Mouse (Mus musculus) cerebellum, adult 18-20 months (tissue): Measurements from ENCODE around the gene Mettl17.
A peak's percentile ranks its signal among the peaks of the same experiment; 100 is the strongest.

Experiments used
- DNase-seq, 2 experiments: peaks; one replicate each; pipeline ENCODE4 v3.0.0; 2021

Gene Mettl17

DNA sequence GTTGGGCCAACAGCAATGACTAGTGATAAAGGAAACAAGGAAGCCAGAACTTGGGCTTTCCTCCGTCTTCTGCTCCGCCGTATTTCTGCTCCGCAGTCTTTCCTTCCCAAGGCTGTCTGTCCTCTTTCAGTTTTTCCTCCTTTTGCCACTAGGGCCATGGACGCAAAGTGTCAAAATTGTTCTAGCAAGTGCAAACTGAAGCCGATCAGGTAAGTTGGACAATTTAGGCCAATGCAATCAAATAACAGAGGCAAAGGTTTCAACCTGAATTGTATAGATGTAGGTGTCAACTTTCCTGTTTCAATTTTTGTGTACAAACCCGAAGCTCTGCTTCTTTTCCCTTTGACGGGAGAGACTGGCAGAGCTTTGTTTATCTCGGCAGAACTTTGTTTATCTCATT lies 45.3 kb downstream of the Mettl17 start:
- no peak for DNase-seq

DNA sequence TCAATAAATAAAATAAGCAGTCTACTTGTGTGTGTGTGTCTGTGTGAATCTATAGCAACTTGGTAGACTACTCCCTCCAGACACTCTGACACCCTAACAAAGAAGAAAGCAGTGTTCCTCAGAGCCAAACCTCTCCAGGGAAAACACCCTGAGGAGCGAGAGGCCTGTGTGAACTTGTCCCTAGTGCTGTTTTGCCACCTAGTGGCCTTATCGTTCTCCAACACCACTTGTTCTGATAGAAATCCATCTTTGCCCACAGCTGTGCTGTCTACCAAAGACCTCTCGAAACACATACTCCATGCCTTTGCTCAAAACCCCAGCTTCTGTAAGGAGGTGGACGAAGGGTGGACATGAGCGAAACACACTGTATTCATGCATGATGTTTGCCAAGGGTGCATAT lies 46.2 kb downstream of the Mettl17 start:
- peak; percentile 50 to 63 for DNase-seq

DNA sequence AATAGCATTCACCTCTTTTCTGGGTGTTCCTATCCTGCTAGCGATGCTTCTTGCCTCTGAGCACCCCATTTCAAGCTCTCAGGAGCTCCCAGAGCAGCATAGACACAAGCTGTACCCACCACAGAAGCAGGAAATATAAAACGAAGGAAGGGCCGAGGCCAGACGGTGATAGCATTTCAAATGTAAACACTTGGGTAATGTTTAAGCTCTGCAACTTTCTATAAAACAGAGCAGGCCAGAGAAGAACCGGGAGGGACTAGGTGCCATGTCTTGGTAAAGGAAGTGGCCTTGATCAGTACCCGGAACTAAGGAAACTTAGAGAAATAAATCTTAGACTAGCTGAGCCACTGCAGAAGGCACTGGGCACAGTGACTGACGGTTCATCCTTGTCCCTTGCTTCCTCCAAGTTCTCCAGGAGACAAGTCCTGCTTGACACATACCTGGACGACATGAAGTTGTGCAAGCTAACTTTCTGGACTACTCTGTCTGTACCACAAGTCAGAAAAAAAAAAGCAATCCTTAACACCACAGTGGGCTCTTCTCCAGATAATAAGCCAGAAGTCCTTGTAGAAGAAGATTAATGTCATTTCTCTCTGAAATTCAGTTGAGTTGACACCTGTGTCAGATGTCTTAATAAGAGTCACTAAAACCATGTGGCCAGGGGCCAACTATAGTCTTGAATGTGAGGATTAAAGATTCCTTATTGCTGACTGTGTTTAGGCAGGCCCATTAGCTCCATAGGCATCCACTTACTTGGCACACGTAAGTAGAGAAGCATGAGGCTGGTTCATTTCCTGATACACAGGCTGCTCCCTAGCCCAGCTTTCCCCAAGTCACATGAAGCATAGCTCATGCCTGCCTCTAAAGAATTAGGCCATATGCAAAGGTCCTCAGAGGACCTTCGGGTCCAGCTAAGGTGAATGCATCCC lies 47.7 kb downstream of the Mettl17 start:
- DNase-seq: no peak

DNA sequence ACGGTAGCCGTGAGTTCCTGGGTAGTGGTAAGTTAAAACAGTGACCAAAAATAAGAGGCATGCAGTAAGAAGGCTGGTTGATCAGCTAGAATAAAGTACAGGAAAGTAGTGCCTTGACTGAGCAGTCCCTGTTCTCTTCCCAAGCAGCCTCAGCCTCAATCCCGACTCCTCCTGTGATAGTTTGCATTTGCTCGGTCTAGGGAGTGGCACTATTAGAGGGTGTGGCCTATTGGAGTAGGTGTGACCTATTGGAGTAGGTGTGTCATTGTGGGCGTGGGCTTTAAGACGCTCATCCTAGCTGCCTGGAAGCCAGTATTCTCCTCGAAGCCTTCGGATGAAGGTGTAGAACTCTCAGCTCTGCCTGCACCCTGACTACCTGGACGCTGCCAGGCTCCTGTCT lies 54.4 kb downstream of the Mettl17 start:
- DNase-seq: no peak

DNA sequence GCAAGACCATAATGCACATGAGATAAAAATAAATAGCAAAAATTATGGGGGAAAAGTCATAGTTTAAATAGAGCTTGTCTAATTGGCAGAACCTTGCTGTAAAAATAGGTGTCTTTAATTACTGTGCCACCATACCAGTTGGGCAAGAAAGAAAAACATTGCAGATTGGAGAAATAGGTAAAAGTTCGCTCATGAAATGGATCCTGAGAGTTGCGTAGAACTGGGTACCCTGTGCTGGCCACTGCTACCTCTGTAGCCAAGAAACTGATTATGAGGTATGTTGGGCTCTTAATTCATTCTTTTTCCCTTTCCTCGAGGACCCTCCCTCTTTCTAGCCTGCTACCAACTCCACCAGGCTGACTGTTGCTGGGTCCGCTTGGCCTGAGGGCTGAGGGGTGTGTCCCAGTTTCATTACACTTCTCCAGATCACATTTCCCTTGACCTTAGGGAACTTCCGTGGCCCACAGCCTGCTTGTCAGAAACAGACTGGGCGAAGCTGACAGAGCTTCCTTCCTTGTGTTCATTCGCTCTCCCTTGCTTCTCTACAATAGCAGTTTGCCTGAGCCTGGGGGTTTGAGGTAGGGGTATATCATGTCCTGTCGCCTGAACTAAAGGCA lies 56.4 kb downstream of the Mettl17 start:
- no peak for DNase-seq

DNA sequence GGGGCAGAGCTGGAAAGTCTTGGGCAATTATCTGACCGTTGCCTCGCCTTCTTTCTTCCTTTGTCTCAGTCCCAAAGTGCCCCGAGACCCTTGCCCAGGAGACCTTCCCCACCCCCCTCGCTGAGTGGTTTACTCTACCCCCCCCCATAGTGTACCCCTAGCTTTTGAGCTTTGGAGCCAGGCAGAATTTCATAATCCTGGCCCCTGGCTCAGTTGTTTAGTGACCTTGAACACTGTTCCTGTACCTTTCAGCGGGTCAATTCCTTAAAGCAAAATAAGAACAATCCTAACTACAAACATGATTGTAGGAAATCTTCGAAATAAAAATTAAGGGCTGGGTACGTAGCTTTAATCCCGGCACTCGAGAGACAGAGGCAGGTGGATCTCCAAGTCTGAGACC lies 56.9 kb downstream of the Mettl17 start:
- DNase-seq: no peak

DNA sequence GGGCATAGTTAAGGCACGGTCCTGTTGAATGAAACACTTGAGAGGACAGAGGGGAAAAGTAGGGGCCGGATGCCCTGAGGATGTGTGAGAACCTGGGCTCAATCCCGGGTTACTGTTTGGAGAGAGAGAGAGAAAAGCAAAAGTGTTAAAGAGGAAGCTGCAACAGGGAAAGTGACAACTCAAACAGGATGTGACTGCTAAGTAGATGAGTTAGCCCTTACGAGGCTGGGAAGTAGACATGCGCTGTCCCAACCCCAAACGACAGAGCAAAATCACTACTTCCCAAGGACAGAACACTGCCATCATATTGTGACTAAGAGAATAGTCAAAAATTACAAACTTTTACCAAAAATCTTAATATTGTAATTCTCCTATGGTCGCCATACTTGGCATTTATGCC lies 57.6 kb downstream of the Mettl17 start:
- no peak for DNase-seq
